In genomic region chr1:82825256-82825655, GRCm38 (mm10) we compare ENCODE assay signal across 25 mouse cellular contexts. TPM values are rescaled to one million over a fixed set of nuclear protein-coding genes. Genes with fewer than 3 reads are reported as not detected.
A peak's percentile ranks its signal among the peaks of the same experiment; 100 is the strongest.
DNase-seq lines count a peak whose midpoint lies in the region; ATAC-seq lines count a peak whose summit lies in the region.
"Had no signal": no experiment of that assay in that cellular context is flagged by ENCODE, and none has a peak within 500 bp of the region (broad histone marks: within the 10 kb centered on the region; RNA-seq: fewer than 3 reads in every experiment).

No protein-coding gene starts in this region.

- H3K4me1 ChIP-seq in kidney, embryonic 15.5 days, result peaks cover under 1% of the 10 kb centered on the region
- H3K4me1 ChIP-seq in kidney, embryonic 16.5 days (ENCODE audit: insufficient read depth, low read length), result peaks cover under 1% of the 10 kb centered on the region; the same call in 1 of the 2 replicates
- H3K4me1 ChIP-seq in liver, embryonic 13.5 days (replicated peaks), result peaks cover 84% of the 10 kb centered on the region
- peaks cover under 1% of the 10 kb centered on the region; the same call in 1 of the 2 replicates for H3K4me1 ChIP-seq in stomach, embryonic 16.5 days (ENCODE audit: control insufficient read depth, insufficient read depth, low read length)

- H3K27ac ChIP-seq in kidney, embryonic 15.5 days, result no peak overlapping the region
- no peak overlapping the region for H3K27ac ChIP-seq in kidney, embryonic 16.5 days (ENCODE audit: low read length)
- peak overlapping the region; percentile 99 for H3K27ac ChIP-seq in liver, embryonic 13.5 days
- H3K27ac ChIP-seq in stomach, embryonic 16.5 days (ENCODE audit: low read length), result no peak overlapping the region
- H3K27ac ChIP-seq: heart, embryonic 15.5 days; left cerebral cortex, adult 2 months; limb, embryonic 10.5 days had no signal

- peak; percentile 79 for ATAC-seq in kidney, embryonic 15.5 days (replicated peaks; ENCODE audit: low FRiP score)
- ATAC-seq in kidney, embryonic 16.5 days (ENCODE audit: low FRiP score, low TSS enrichment), result no peak
- ATAC-seq in liver, embryonic 13.5 days (ENCODE audit: low read depth), result peak; percentile 94
- peak; percentile 70; the same call in 1 of the 2 replicates for ATAC-seq in stomach, embryonic 16.5 days (ENCODE audit: insufficient read depth, low FRiP score)
- ATAC-seq in cerebellum, adult (ENCODE audit: insufficient number of reproducible peaks, low FRiP score, low TSS enrichment), result no peak
- ATAC-seq: activated CD4-positive, CD25-positive, alpha-beta regulatory T cell, adult 4 months; forebrain, embryonic 14.5 days; midbrain, embryonic 16.5 days; Patski had no signal

- no peaks in the 10 kb centered on the region for H3K36me3 ChIP-seq in kidney, embryonic 15.5 days
- H3K36me3 ChIP-seq in kidney, embryonic 16.5 days (ENCODE audit: insufficient read depth, low read length), result no peaks in the 10 kb centered on the region
- no peaks in the 10 kb centered on the region for H3K36me3 ChIP-seq in liver, embryonic 13.5 days
- H3K36me3 ChIP-seq in stomach, embryonic 16.5 days (ENCODE audit: control insufficient read depth, insufficient read depth, low read length), result no peaks in the 10 kb centered on the region
- H3K36me3 ChIP-seq: heart, embryonic 15.5 days; limb, embryonic 10.5 days had no signal

- DNase-seq in c-Kit-positive CD71-positive TER-119-positive erythroid progenitor cells, embryonic 14.5 days (ENCODE audit: low spot score), result peak; percentile 93
- DNase-seq in liver, embryonic 13.5 days, result peak; percentile 80
- no peak for DNase-seq in layer of hippocampus, adult 8-10 months (ENCODE audit: low spot score in 2 of 2)
- DNase-seq: adrenal gland, postnatal 25 days; B cell, adult 2 months; cerebellum, postnatal 10 days; gastrocnemius, postnatal 25 days; lung, adult 2 months; thymus, postnatal 4 days had no signal

- H3K27me3 ChIP-seq in kidney, embryonic 15.5 days, result no peaks in the 10 kb centered on the region
- no peaks in the 10 kb centered on the region for H3K27me3 ChIP-seq in kidney, embryonic 16.5 days (ENCODE audit: insufficient read depth, low read length)
- H3K27me3 ChIP-seq in liver, embryonic 13.5 days, result no peaks in the 10 kb centered on the region
- no peaks in the 10 kb centered on the region for H3K27me3 ChIP-seq in stomach, embryonic 16.5 days (ENCODE audit: control insufficient read depth, insufficient read depth, low read length)
- H3K27me3 ChIP-seq: heart, embryonic 15.5 days; Patski had no signal

- H3K4me3 ChIP-seq in kidney, embryonic 15.5 days (replicated peaks), result no peak overlapping the region
- no peak overlapping the region for H3K4me3 ChIP-seq in kidney, embryonic 16.5 days (ENCODE audit: low read length)
- H3K4me3 ChIP-seq in liver, embryonic 13.5 days (replicated peaks), result peak overlapping the region; percentile 25
- H3K4me3 ChIP-seq in stomach, embryonic 16.5 days (replicated peaks; ENCODE audit: low read length), result no peak overlapping the region
- H3K4me3 ChIP-seq: heart, embryonic 15.5 days; left cerebral cortex, adult 2 months; limb, embryonic 10.5 days had no signal

- no peak overlapping the region for H3K9ac ChIP-seq in kidney, embryonic 15.5 days
- H3K9ac ChIP-seq in kidney, embryonic 16.5 days (replicated peaks; ENCODE audit: low read length), result no peak overlapping the region
- H3K9ac ChIP-seq in liver, embryonic 13.5 days, result peak overlapping the region; percentile 73
- H3K9ac ChIP-seq in stomach, embryonic 16.5 days (ENCODE audit: low read length), result no peak overlapping the region
- H3K9ac ChIP-seq: heart, embryonic 15.5 days had no signal

- no peak overlapping the region for H3K4me2 ChIP-seq in kidney, embryonic 15.5 days
- H3K4me2 ChIP-seq in kidney, embryonic 16.5 days (replicated peaks; ENCODE audit: low read depth, low read length), result no peak overlapping the region
- H3K4me2 ChIP-seq in liver, embryonic 13.5 days, result peak overlapping the region; percentile 60
- H3K4me2 ChIP-seq in stomach, embryonic 16.5 days (ENCODE audit: low read depth, low read length), result no peak overlapping the region
- H3K4me2 ChIP-seq: heart, embryonic 15.5 days had no signal

- no peaks in the 10 kb centered on the region for H3K9me3 ChIP-seq in kidney, embryonic 15.5 days (replicated peaks)
- H3K9me3 ChIP-seq in kidney, embryonic 16.5 days (ENCODE audit: low read length), result no peaks in the 10 kb centered on the region
- no peaks in the 10 kb centered on the region for H3K9me3 ChIP-seq in liver, embryonic 13.5 days (replicated peaks)
- no peaks in the 10 kb centered on the region for H3K9me3 ChIP-seq in stomach, embryonic 16.5 days (replicated peaks; ENCODE audit: control insufficient read depth, low read length)
- H3K9me3 ChIP-seq: heart, embryonic 15.5 days; limb, embryonic 10.5 days had no signal

- 77% methylated on average over 2 of the region's 2 CpGs for WGBS in kidney, embryonic 15.5 days
- WGBS in kidney, embryonic 16.5 days, result 91% methylated on average over 2 of the region's 2 CpGs
- WGBS in liver, embryonic 13.5 days (ENCODE audit: insufficient replicate concordance), result 16% methylated on average over 2 of the region's 2 CpGs
- 79% methylated on average over 2 of the region's 2 CpGs for WGBS in stomach, embryonic 16.5 days

RNA-seq across cellular contexts. Expression of gene Agfg1, which starts 14.0 kb away (rescaled TPM):
- polyA plus RNA-seq in kidney, embryonic 15.5 days (2015; fragmentation: Nextera tagmentation; extraction: Ambion mirVana), result 29.7 and 33.0 TPM in 2 replicates
- polyA plus RNA-seq in kidney, embryonic 16.5 days (2015; fragmentation: Nextera tagmentation; extraction: Ambion mirVana), result 28.0 and 28.2 TPM in 2 replicates
- polyA plus RNA-seq in liver, embryonic 13.5 days (2015; fragmentation: Nextera tagmentation; extraction: Ambion mirVana), result 47.2 and 53.9 TPM in 2 replicates
- 17.0 and 21.6 TPM in 2 replicates for polyA plus RNA-seq in stomach, embryonic 16.5 days (2015; fragmentation: Nextera tagmentation; extraction: Ambion mirVana)
- total RNA-seq in layer of hippocampus, adult 8-10 months (2022), result 10 to 100 TPM; 61.6 to 70.6 (median 67.7) TPM

RNA-seq across cellular contexts. Expression of gene Gm47791, which starts 54.2 kb away (rescaled TPM):
- polyA plus RNA-seq in kidney, embryonic 15.5 days (2015; fragmentation: Nextera tagmentation; extraction: Ambion mirVana), result not detected in 2 replicates
- not detected in 2 replicates for polyA plus RNA-seq in kidney, embryonic 16.5 days (2015; fragmentation: Nextera tagmentation; extraction: Ambion mirVana)
- polyA plus RNA-seq in liver, embryonic 13.5 days (2015; fragmentation: Nextera tagmentation; extraction: Ambion mirVana), result not detected in 2 replicates
- polyA plus RNA-seq in stomach, embryonic 16.5 days (2015; fragmentation: Nextera tagmentation; extraction: Ambion mirVana), result not detected in 2 replicates
- not detected for total RNA-seq in layer of hippocampus, adult 8-10 months (2022)
- total RNA-seq: adrenal gland, postnatal 25 days; gastrocnemius, postnatal 25 days; hematopoietic stem cell, adult 5-6 weeks; layer of hippocampus, adult 18-20 months; left cerebral cortex, adult 2 months; megakaryocyte, adult 5-6 weeks had no signal
- polyA plus RNA-seq: activated CD4-positive, CD25-positive, alpha-beta regulatory T cell, adult 4 months; forebrain, embryonic 14.5 days; heart, embryonic 15.5 days; kidney, embryonic 14.5 days; limb, embryonic 10.5 days; lung, adult 2 months; midbrain, embryonic 16.5 days; Patski; testis, adult 2 months had no signal

RNA-seq across cellular contexts. Expression of gene Tm4sf20, which starts 57.0 kb away (rescaled TPM):
- 1.7 and 2.7 TPM in 2 replicates for polyA plus RNA-seq in kidney, embryonic 15.5 days (2015; fragmentation: Nextera tagmentation; extraction: Ambion mirVana)
- 1.1 and 1.7 TPM in 2 replicates for polyA plus RNA-seq in kidney, embryonic 16.5 days (2015; fragmentation: Nextera tagmentation; extraction: Ambion mirVana)
- polyA plus RNA-seq in liver, embryonic 13.5 days (2015; fragmentation: Nextera tagmentation; extraction: Ambion mirVana), result 0.25 TPM in 1 of 2 replicates, not detected in the other
- polyA plus RNA-seq in stomach, embryonic 16.5 days (2015; fragmentation: Nextera tagmentation; extraction: Ambion mirVana), result 19.1 and 21.3 TPM in 2 replicates
- not detected for total RNA-seq in layer of hippocampus, adult 8-10 months (2022)
- total RNA-seq: adrenal gland, postnatal 25 days; gastrocnemius, postnatal 25 days; hematopoietic stem cell, adult 5-6 weeks; layer of hippocampus, adult 18-20 months; left cerebral cortex, adult 2 months; megakaryocyte, adult 5-6 weeks had no signal
- polyA plus RNA-seq: forebrain, embryonic 14.5 days; heart, embryonic 15.5 days; limb, embryonic 10.5 days; lung, adult 2 months; testis, adult 2 months had no signal

Comparison
In these comparisons a context has a peak if more than half of its experiments do, and no peak if none do; other contexts are left out.
1. ATAC-seq: peak in kidney, embryonic 15.5 days (single experiment), liver, embryonic 13.5 days (single experiment) and stomach, embryonic 16.5 days (single experiment); none in kidney, embryonic 16.5 days (single experiment) and cerebellum, adult (single experiment).
2. DNase-seq: peak in c-Kit-positive CD71-positive TER-119-positive erythroid progenitor cells, embryonic 14.5 days (single experiment) and liver, embryonic 13.5 days (single experiment); none in layer of hippocampus, adult 8-10 months (0 of 2).